11 mouse cellular contexts compared by ENCODE assay signal in genomic region chr8:90346138-90346879, GRCm38 (mm10). TPM values are rescaled to one million over a fixed set of nuclear protein-coding genes. Genes with fewer than 3 reads are reported as not detected.
DNase-seq lines count a peak whose midpoint lies in the region; ATAC-seq lines count a peak whose summit lies in the region.
"Had no signal": no experiment of that assay in that cellular context is flagged by ENCODE, and none has a peak within 500 bp of the region (broad histone marks: within the 10 kb centered on the region; RNA-seq: fewer than 3 reads in every experiment).

No protein-coding gene starts in this region.

- H3K36me3 ChIP-seq in heart, embryonic 12.5 days: no peaks in the 10 kb centered on the region
- peaks cover 3% of the 10 kb centered on the region; the same call in 1 of the 2 replicates for H3K36me3 ChIP-seq in embryonic facial prominence, embryonic 10.5 days (replicated peaks)
- H3K36me3 ChIP-seq in hindbrain, embryonic 13.5 days: no peaks in the 10 kb centered on the region
- no peaks in the 10 kb centered on the region for H3K36me3 ChIP-seq in midbrain, embryonic 16.5 days (ENCODE audit: control insufficient read depth, insufficient read depth, low read length)

- DNase-seq in heart, postnatal 10 days: no peak
- DNase-seq in embryonic facial prominence, embryonic 10.5 days (ENCODE audit: low spot score): peak; percentile 12
- DNase-seq in layer of hippocampus, postnatal 25 days (ENCODE audit: extremely low spot score in 1 of 2, low spot score in 1 of 2): no peak
- DNase-seq in cerebellum, postnatal 14 days: no peak
- no peak for DNase-seq in thymus, postnatal 0 days (ENCODE audit: low spot score)
- DNase-seq: cerebellum, postnatal 25 days had no signal

- no peak overlapping the region for H3K27ac ChIP-seq in heart, embryonic 12.5 days (ENCODE audit: poor library complexity, severe bottlenecking)
- H3K27ac ChIP-seq in embryonic facial prominence, embryonic 10.5 days (replicated peaks): peak overlapping the region; percentile 94
- H3K27ac ChIP-seq in hindbrain, embryonic 13.5 days: peak overlapping the region; percentile 97
- peak overlapping the region; percentile 97 for H3K27ac ChIP-seq in midbrain, embryonic 16.5 days (ENCODE audit: low read length)

- peak overlapping the region; percentile 98 for H3K9ac ChIP-seq in heart, embryonic 12.5 days
- peak overlapping the region; percentile 97 for H3K9ac ChIP-seq in hindbrain, embryonic 13.5 days
- H3K9ac ChIP-seq in midbrain, embryonic 16.5 days (ENCODE audit: low read depth, low read length): peak overlapping the region; percentile 96

- H3K4me2 ChIP-seq in heart, embryonic 12.5 days: peak overlapping the region; percentile 81
- H3K4me2 ChIP-seq in hindbrain, embryonic 13.5 days: peak overlapping the region; percentile 72
- peak overlapping the region; percentile 67 for H3K4me2 ChIP-seq in midbrain, embryonic 16.5 days (ENCODE audit: low read length)

- H3K27me3 ChIP-seq in heart, embryonic 12.5 days (replicated peaks): peaks cover 10% of the 10 kb centered on the region
- peaks cover 34% of the 10 kb centered on the region for H3K27me3 ChIP-seq in embryonic facial prominence, embryonic 10.5 days (replicated peaks; ENCODE audit: low read depth, poor library complexity, severe bottlenecking)
- H3K27me3 ChIP-seq in hindbrain, embryonic 13.5 days: no peaks in the 10 kb centered on the region
- H3K27me3 ChIP-seq in midbrain, embryonic 16.5 days (ENCODE audit: control insufficient read depth, insufficient read depth, low read depth, low read length): no peaks in the 10 kb centered on the region

- peak overlapping the region; percentile 89 for H3K4me3 ChIP-seq in heart, embryonic 12.5 days
- peak overlapping the region; percentile 86 for H3K4me3 ChIP-seq in embryonic facial prominence, embryonic 10.5 days
- H3K4me3 ChIP-seq in hindbrain, embryonic 13.5 days: peak overlapping the region; percentile 83
- peak overlapping the region; percentile 89 for H3K4me3 ChIP-seq in midbrain, embryonic 16.5 days (ENCODE audit: low read depth, low read length)
- H3K4me3 ChIP-seq: megakaryocyte, embryonic 14.5 days had no signal

- peaks cover 34% of the 10 kb centered on the region for H3K4me1 ChIP-seq in heart, embryonic 12.5 days (replicated peaks)
- peaks cover 45% of the 10 kb centered on the region for H3K4me1 ChIP-seq in embryonic facial prominence, embryonic 10.5 days
- H3K4me1 ChIP-seq in hindbrain, embryonic 13.5 days (replicated peaks): peaks cover 45% of the 10 kb centered on the region
- H3K4me1 ChIP-seq in midbrain, embryonic 16.5 days (ENCODE audit: control insufficient read depth, insufficient read depth, low read length): peaks cover 19% of the 10 kb centered on the region
- H3K4me1 ChIP-seq: megakaryocyte, embryonic 14.5 days had no signal

- no peak for ATAC-seq in heart, embryonic 12.5 days (ENCODE audit: insufficient number of reproducible peaks, low FRiP score)
- ATAC-seq in hindbrain, embryonic 13.5 days (ENCODE audit: low FRiP score): no peak
- no peak for ATAC-seq in midbrain, embryonic 16.5 days

- intact Hi-C loops in heart, postnatal 10 days (cut with DNase I): loop anchor here (5.0 kb wide), 3 partner anchors 44 to 344 kb away; no protein-coding TSS in a partner anchor

- H3K9me3 ChIP-seq in heart, embryonic 12.5 days (replicated peaks): no peaks in the 10 kb centered on the region
- H3K9me3 ChIP-seq in embryonic facial prominence, embryonic 10.5 days: no peaks in the 10 kb centered on the region
- no peaks in the 10 kb centered on the region for H3K9me3 ChIP-seq in hindbrain, embryonic 13.5 days
- no peaks in the 10 kb centered on the region for H3K9me3 ChIP-seq in midbrain, embryonic 16.5 days (replicated peaks; ENCODE audit: control insufficient read depth, low read length, poor library complexity, severe bottlenecking)
- H3K9me3 ChIP-seq: megakaryocyte, embryonic 14.5 days had no signal

- 43% methylated on average over 13 of the region's 13 CpGs for WGBS in heart, embryonic 12.5 days
- 37% methylated on average over 13 of the region's 13 CpGs for WGBS in embryonic facial prominence, embryonic 10.5 days
- 12% methylated on average over 13 of the region's 13 CpGs for WGBS in hindbrain, embryonic 13.5 days
- 1% methylated on average over 13 of the region's 13 CpGs for WGBS in midbrain, embryonic 16.5 days

RNA-seq across cellular contexts. Expression of gene Tox3, which starts 1.8 kb away (rescaled TPM):
- 18.4 and 20.3 TPM in 2 replicates for polyA plus RNA-seq in heart, embryonic 12.5 days (2016; fragmentation: Nextera tagmentation; extraction: Ambion mirVana)
- total RNA-seq in heart, postnatal 10 days (2021): 10 to 100 TPM in 1 of 2 experiments, 1 to 10 TPM in 1; 8.1 to 13.6 TPM
- 7.9 and 9.6 TPM in 2 replicates for polyA plus RNA-seq in embryonic facial prominence, embryonic 10.5 days (2016; fragmentation: Nextera tagmentation; extraction: Ambion mirVana)
- 20.1 and 23.6 TPM in 2 replicates for polyA plus RNA-seq in hindbrain, embryonic 13.5 days (2015; fragmentation: Nextera tagmentation; extraction: Ambion mirVana)
- 17.3 and 21.9 TPM in 2 replicates for polyA plus RNA-seq in midbrain, embryonic 16.5 days (2015; fragmentation: Nextera tagmentation; extraction: Ambion mirVana)
- total RNA-seq in layer of hippocampus, postnatal 25 days (2021): 10 to 100 TPM; 12.4 to 12.7 TPM
- 3.1 and 3.3 TPM in 2 replicates for polyA plus RNA-seq in thymus, postnatal 0 days (2015; fragmentation: Nextera tagmentation; extraction: Ambion mirVana)
- polyA plus RNA-seq: C2C12 had no signal
